Mouse (Mus musculus): ENCODE data around the gene Cers6. TPM values are rescaled to one million over a fixed set of nuclear protein-coding genes. Genes with fewer than 3 reads are reported as not detected.

Cers6 gene
- total RNA-seq, 2 experiments from 2014 or later: 14.6 to 17.4 TPM

- no peak for DNase-seq (ENCODE audit: low spot score in 2 of 2)
Measured at GRCm38 (mm10) chr2:68879071-68879651, 17.9 kb downstream of the Cers6 start.

- no peak for DNase-seq (ENCODE audit: low spot score in 2 of 2)
Measured at GRCm38 (mm10) chr2:68884573-68884972, 23.3 kb downstream of the Cers6 start.

DNA sequence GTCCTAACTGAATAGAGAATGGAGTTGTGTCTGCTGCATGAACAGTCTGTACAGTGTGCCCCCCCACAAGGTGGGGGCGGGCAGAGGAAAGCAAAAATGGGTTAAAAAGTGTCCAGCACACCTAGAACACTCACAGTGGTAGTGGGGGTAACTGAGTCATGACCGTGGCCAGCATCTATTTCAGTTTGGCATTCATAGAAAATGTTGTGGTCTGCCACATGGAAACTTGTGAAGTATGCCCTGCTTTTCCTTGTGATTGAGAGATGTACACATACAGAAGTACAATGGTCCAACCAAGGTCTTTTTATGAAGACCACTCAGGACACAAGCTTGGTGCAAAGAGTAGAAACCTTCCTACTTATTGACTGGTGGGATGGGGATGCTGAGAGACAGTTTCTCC lies 24.0 kb downstream of the Cers6 start:
- DNase-seq (ENCODE audit: low spot score in 2 of 2): no peak

- no peak for DNase-seq (ENCODE audit: low spot score in 2 of 2)
Measured at GRCm38 (mm10) chr2:68885766-68886496, 24.7 kb downstream of the Cers6 start.

GRCm38 (mm10) chr2:68886661-68887060 lies 25.4 kb downstream of the Cers6 start:
- DNase-seq (ENCODE audit: low spot score in 2 of 2): no peak

DNA sequence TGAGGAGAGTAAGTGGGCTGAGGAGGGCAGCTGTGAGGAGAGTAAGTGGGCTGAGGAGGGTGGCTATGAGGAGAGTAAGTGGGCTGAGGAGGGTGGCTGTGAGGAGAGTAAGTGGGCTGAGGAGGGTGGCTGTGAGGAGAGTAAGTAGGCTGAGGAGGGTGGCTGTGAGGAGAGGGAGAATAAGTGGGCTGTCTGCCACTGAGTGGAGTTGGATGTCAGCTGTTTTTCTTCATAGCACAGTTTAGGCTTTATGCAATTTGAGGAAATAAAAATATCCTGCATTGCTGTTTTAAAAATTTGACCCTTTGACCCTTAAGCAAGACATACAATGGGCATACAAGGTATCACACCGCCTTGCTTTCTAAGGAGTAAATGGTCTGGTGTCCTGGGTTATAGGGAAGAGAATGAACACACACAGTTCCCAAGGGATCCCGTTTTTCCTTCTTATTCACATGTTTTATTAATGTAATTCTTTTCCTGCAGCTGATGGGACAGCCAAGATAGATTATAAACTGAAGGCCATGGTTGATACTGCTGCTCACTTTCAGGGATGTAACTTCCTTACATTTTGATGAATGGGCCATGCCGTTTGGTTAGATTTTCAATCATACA lies 27.0 kb downstream of the Cers6 start:
- no peak for DNase-seq (ENCODE audit: low spot score in 2 of 2)

DNA sequence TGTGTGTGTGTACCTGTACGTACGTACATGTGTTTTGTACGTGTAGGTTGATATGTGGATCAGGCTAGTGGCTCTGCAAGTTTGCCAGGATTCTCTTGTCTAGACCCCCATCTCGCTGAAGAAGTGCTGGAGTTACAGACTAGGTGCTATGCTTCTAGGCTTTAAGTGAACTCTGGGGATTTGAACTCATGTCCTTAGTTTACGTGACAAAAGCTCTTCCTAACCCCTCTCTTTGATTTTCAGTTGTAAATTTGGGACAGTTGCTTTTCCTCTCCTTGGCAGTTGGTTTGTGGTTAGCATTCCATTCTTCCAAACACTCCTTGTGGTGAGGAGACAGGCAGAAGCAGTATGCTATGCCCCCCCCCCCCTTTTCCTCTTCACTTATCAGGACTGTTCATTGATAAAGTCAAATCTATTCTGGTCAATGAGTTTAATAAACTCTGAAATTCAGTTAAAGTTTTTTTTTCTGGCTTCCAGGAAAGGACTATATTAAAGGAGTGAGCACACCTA lies 28.5 kb downstream of the Cers6 start:
- DNase-seq (ENCODE audit: low spot score in 2 of 2): no peak

DNA sequence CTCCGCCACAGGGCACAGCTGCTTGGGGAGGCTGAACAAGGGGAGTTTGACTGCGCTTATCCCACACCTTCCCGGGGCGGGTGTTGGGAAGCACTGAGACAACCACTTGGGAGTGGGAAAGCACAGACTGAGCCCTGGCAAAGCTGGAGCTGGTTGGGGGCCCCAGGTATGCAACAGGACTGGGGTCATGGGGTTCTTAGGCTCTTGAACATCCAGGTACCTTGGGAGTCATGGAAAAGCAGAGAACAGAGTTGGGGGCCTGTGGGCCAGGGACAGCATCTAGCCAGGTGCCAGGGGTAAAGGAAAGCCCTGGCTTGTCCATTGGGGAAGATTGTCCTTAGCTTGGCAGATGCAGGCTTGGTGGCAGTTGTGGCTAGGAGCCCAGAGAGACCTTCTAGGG lies 31.2 kb downstream of the Cers6 start:
- DNase-seq (ENCODE audit: low spot score in 2 of 2): no peak

GRCm38 (mm10) chr2:68895044-68895764 lies 34.0 kb downstream of the Cers6 start:
- no peak for DNase-seq (ENCODE audit: low spot score in 2 of 2)

DNA sequence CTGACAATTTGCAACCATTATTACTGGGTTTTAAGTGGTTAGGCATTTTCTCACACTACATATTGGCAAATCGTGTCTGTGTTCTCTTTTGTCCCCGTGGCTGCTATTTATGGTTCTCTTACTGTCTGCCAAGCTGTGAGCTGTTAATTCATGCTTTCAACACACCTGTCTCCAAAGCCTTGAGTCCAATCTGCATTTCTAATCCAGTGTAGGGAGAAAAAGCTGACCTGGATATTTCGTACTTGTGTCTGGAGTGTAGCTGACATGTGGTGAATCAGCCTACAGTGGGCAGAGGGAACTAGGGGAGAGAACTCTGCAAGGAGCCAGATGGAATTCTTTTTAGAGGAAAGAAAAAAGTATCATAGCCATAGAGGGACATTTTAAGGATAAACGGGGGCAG lies 35.0 kb downstream of the Cers6 start:
- no peak for DNase-seq (ENCODE audit: low spot score in 2 of 2)

DNA sequence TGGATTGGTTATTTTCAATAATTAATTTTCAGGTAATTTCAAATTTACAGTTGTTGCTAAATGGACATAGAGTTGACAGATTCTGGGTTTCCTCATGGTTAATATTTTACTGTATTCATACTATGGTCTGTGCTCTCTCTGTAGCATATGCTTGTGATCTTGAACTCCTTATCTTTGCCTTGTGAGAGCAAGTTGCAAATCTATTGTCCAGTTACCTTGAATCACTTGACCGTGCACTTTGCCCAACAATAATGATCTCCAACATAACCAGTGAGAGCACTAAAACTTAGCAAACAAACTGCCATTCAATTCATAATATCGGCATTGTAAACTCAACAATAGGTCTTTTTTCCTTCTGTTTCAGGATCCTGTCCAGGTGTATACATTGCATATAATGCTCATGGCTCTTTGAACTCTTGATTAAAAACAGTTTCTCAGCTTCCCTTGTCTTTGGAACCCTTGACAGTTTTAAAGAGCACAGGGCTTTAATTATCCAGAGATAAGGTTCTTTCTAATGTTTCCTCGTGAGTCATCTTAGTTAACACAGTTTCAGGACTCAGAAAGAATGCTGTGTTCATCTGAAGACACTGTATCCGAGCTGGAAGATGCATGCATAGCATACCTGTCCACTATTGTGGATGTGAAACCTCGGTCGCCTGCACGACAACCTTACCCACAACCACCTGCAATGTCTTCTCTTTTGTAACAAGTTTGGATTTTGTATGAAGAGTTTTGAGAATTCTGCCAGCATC lies 38.7 kb downstream of the Cers6 start:
- DNase-seq (ENCODE audit: low spot score in 2 of 2): no peak

- no peak for DNase-seq (ENCODE audit: low spot score in 2 of 2)
Measured at GRCm38 (mm10) chr2:68900640-68901378, 39.6 kb downstream of the Cers6 start.

GRCm38 (mm10) chr2:68901708-68902107 lies 40.5 kb downstream of the Cers6 start:
- DNase-seq (ENCODE audit: low spot score in 2 of 2): no peak

DNA sequence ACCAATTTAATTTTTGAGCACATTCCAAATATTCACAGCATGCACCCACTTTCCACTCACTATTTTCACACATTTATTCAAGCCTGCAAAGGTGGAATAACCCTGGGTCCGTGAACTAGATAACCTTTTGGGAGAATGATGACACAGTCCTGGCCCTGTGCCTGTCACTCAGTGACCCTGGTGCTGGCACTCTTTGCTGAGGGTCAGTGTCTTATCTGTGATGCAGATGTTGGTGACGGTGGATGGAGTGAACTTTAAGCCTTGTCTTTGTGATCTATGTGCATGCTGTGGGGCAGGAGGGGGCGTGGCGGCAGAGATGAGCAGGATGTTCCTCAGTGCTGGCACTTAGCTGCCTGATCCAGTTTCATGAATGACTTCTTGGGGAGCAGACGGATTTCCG lies 41.3 kb downstream of the Cers6 start:
- DNase-seq (ENCODE audit: low spot score in 2 of 2): no peak

GRCm38 (mm10) chr2:68906921-68907320 lies 45.7 kb downstream of the Cers6 start:
- DNase-seq (ENCODE audit: low spot score in 2 of 2): no peak

- DNase-seq (ENCODE audit: low spot score in 2 of 2): no peak
Measured at GRCm38 (mm10) chr2:68907721-68908463, 46.7 kb downstream of the Cers6 start.

GRCm38 (mm10) chr2:68910727-68911126 lies 49.5 kb downstream of the Cers6 start:
- no peak for DNase-seq (ENCODE audit: low spot score in 2 of 2)

DNA sequence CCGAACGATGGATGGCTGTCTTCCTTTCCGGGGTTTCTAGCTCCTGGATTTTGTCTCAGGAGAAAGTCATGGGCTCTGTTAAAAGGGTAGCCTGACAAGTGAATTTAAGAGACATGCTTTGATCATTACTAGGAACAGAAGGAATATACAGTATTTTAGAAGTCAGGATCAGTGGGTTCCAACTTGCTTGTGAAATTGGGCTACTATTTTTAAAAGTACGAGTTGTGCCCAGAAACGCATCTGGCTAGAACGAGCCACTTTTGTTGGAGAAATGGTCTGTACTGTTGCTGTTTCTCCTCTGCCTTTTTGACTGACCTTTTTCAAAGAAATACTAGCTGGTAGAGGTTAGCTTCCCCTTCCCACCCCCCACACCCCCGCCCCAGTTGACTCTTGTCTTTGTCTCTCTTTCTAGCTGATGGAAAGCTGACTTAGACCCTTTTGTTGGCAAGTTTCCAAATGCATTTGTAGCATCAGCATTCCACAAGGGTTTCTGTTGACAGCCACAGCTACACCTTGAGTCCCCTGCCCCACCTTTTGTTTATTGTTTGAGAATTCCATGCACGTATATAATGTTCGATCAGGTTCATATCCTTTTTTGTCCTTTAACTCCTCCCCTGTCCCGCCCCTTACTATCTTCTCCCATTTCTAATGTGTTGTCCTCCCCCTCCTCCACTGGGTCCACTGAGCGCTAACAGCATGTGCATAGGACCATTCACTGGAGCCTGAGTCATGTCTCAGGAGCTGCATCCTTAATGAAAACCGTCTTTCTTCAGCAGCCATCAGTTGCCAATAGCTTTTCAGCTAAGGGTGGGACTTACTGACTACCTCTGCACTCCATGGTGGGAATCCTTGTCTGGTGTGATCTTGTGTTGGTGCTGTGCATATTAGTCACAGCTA lies 50.6 kb downstream of the Cers6 start:
- no peak for DNase-seq (ENCODE audit: low spot score in 2 of 2)

- DNase-seq (ENCODE audit: low spot score in 2 of 2): no peak
Measured at GRCm38 (mm10) chr2:68915742-68916141, 54.5 kb downstream of the Cers6 start.

Measured in adrenal gland, postnatal 4 days (tissue).